Mouse (Mus musculus) kidney, embryonic 14.5 days (tissue): Measurements from ENCODE around the gene Olfr543. TPM values are rescaled to one million over a fixed set of nuclear protein-coding genes. Genes with fewer than 3 reads are reported as not detected.

ENCODE experiments used
- ATAC-seq: fragments of 200-750 bp; cut with Nextera tagmentation; 2 replicates; pipeline ENCODE4 v1.8.0; 2017; ENCODE audit warnings: moderate number of reproducible peaks, mild to moderate bottlenecking, moderate TSS enrichment, moderate library complexity; ENCODE audit not compliant: low FRiP score, low TSS enrichment
- H3K27ac ChIP-seq: fragments of 300-500 bp; sonication (generic); 2 replicates; pipeline ENCODE4 v1.5.1; 2014; ENCODE audit warnings: low read depth, mild to moderate bottlenecking, low read length, moderate library complexity, mixed read lengths
- H3K27me3 ChIP-seq: fragments of 300-500 bp; sonication (generic); 2 replicates; pipeline ENCODE4 v1.6.1; 2014; ENCODE audit warnings: mild to moderate bottlenecking, low read length; ENCODE audit not compliant: control insufficient read depth, insufficient read depth
- H3K36me3 ChIP-seq: fragments of 300-500 bp; sonication (generic); 2 replicates; pipeline ENCODE4 v1.6.1; 2014; ENCODE audit warnings: low read length, mixed read lengths; ENCODE audit not compliant: control insufficient read depth, insufficient read depth
- H3K4me1 ChIP-seq: fragments of 300-500 bp; sonication (generic); 2 replicates; pipeline ENCODE4 v1.6.1; 2014; ENCODE audit warnings: low read length, mixed read lengths; ENCODE audit not compliant: control insufficient read depth, insufficient read depth
- H3K4me2 ChIP-seq: fragments of 300-500 bp; sonication (generic); replicated peaks from 2 replicates; pipeline ENCODE4 v1.6.1; 2014; ENCODE audit warnings: low read depth, mild to moderate bottlenecking, low read length
- H3K4me3 ChIP-seq: fragments of 300-500 bp; sonication (generic); 2 replicates; pipeline ENCODE4 v1.5.1; 2014; ENCODE audit warnings: mild to moderate bottlenecking, low read length
- H3K9ac ChIP-seq: fragments of 300-500 bp; sonication (generic); 2 replicates; pipeline ENCODE4 v1.6.1; 2014; ENCODE audit warnings: low read depth, mild to moderate bottlenecking, low read length, moderate library complexity
- H3K9me3 ChIP-seq: fragments of 300-500 bp; sonication (generic); 2 replicates; pipeline ENCODE4 v1.6.1; 2016; ENCODE audit warnings: low read length; ENCODE audit not compliant: control insufficient read depth
- WGBS: fragments of 180-500 bp; shearing (Covaris S2); extraction: QIAGEN DNeasy Blood & Tissue Kit; methylation state at CpG from one replicate; pipeline ENCODE4 v1.1.7; 2014; 5-methylcytosine and 5-hydroxymethylcytosine counted together
- polyA plus RNA-seq: library from polyadenylated mRNA; unstranded; fragments of >200 nt; fragmentation: Nextera tagmentation; extraction: Ambion mirVana; gene quantifications from 2 replicates; pipeline ENCODE4 v1.2.1, GENCODE M21; 2014

Gene Olfr543
- 0.63 and 0.80 TPM in 2 replicates for polyA plus RNA-seq

DNA sequence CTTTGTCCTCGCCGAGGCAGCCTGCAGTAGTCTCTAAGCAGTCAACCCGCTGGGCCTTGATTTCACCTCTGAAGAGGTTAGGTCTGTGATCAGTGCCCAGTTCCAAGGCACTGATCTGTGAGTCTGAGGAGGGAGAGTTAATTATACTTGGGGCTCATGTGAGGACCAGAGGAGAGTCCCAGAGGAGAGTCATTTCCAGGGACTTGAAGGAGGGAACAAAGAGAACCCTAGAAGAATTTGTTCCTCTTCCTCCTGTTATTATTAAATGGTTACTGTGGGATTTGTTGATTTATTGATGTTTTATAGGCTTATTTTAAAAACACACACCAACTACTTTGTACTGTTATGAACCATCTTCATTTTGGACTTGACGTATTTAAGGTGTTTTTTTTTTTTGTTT is at the start of gene Olfr543:
Gene Olfr543 (minus strand): TSS at position 101 of the 400 bp plus-strand sequence.
- ATAC-seq: no peak
- Histone ChIP-seq H3K9me3 (no peaks in the 10 kb centered on the region), H3K27me3 (no peaks in the 10 kb centered on the region), H3K4me2 (no peak within 1 kb of the TSS), H3K36me3 (no peaks in the 10 kb centered on the region), H3K27ac (no peak within 1 kb of the TSS), H3K9ac (no peak within 1 kb of the TSS), H3K4me3 (no peak within 1 kb of the TSS), H3K4me1 (no peaks in the 10 kb centered on the region)
- WGBS: 92% methylated on average over 4 of the region's 4 CpGs

DNA sequence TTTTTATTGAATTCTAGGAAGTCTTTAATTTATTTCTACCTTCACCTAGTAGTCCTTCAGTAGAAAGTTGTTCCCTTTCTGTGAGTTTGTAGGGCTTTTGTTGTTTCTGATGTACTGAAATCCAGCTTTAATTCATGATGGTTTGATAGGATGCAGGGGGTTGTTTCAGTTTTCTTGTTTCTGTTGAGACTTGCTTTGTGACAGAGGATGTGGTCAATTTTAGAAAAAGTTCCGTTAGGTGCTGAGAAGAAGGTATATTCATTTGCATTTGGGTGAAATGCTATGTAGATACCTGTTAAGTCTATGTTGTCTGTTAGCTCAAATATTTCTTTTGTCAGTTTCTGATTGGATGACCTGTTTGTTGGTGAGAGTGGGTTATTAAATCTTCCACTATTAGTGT is 47.6 kb upstream of the Olfr543 start:
- Histone ChIP-seq H3K9me3 (no peaks in the 10 kb centered on the region), H3K9ac (no peak overlapping the region), H3K4me1 (no peaks in the 10 kb centered on the region), H3K4me2 (no peak overlapping the region), H3K27me3 (no peaks in the 10 kb centered on the region), H3K4me3 (no peak overlapping the region), H3K36me3 (no peaks in the 10 kb centered on the region), H3K27ac (no peak overlapping the region)
- ATAC-seq: no peak
- WGBS: 84% methylated on average over 1 of the region's 1 CpGs

DNA sequence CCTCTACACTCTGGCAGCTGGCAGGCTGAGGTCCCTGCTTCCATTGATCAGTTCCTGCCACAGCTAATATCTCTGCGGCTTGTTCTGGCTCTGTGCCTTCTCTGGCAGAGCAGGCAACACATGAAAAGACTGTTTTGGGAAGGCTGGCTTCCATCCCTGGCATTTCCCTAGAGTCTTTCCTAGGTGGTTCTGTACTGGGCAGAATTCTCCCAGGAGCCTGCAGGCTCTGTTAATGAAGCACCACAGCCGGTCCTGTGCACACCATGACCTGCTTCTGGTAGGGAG is 35.5 kb upstream of the Olfr543 start:
- no peak overlapping the region for H3K27ac ChIP-seq
- H3K9me3 ChIP-seq: no peaks in the 10 kb centered on the region
- no peak for ATAC-seq
- H3K4me2 ChIP-seq: no peak overlapping the region
- no peak overlapping the region for H3K4me3 ChIP-seq
- H3K9ac ChIP-seq: no peak overlapping the region
- WGBS: 79% methylated on average over 2 of the region's 2 CpGs
- H3K27me3 ChIP-seq: no peaks in the 10 kb centered on the region
- H3K36me3 ChIP-seq: no peaks in the 10 kb centered on the region
- H3K4me1 ChIP-seq: no peaks in the 10 kb centered on the region

DNA sequence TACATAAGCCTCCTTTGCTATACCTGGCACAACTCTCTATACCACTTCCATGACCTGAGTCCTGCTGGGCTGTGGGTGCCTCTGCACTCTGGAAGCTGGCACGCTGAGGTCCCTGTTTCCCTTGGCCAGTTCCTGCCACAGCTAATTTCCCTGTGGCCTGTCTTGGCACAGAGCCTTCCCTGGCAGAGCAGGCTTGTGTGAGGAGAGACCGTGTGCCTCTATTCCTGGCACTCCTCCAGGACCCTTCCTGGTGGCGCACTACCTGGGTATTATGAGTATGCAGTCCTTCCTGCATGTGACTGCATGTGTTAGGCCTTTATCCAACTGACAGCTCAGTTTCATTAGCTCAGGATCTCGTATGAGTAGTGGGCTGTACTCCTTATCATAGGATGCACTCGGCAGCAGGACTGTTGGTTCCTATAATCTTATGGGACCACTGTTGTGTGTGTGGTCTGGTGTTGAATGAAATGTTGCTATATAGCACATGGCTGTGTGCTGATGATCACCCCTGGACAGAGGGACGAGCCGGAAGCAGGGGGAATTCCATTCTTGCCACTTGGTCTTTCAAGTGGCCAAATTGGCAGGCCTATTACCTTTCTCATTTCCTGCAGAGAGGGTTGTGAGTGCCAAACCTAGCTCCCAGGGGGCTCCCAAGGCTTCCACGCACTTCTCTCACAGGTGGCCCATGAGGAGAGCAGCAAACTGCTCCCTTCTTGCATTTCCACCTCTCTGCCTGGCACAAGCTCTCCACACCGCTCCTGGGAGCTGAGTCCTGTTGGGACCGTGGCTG is 35.0 kb upstream of the Olfr543 start:
- H3K36me3 ChIP-seq: no peaks in the 10 kb centered on the region
- 78% methylated on average over 10 of the region's 10 CpGs for WGBS
- no peak overlapping the region for H3K4me2 ChIP-seq
- ATAC-seq: no peak
- no peaks in the 10 kb centered on the region for H3K27me3 ChIP-seq
- H3K9me3 ChIP-seq: no peaks in the 10 kb centered on the region
- no peak overlapping the region for H3K27ac ChIP-seq
- no peak overlapping the region for H3K9ac ChIP-seq
- H3K4me1 ChIP-seq: no peaks in the 10 kb centered on the region
- H3K4me3 ChIP-seq: no peak overlapping the region

DNA sequence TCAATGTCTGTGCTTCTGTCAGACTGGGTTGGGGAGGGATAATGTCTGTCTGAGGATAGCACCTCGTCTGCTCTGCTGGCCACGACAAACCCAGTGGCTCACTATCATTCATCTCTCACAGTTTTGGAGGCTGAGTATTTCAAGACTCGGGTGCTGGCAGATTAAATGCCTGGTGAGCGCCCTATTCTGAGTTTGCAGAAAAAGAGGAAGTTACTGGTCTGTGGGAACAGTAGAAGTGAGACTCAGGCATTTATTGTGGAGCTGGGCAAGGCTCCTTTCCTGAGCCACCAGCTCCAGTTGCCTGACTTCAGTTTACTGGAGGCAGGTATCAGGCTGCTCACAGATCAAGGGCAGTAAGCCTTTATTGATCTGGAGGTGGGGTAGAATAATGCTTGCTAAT is 32.7 kb upstream of the Olfr543 start:
- Histone ChIP-seq H3K27ac (no peak overlapping the region), H3K9ac (no peak overlapping the region), H3K27me3 (no peaks in the 10 kb centered on the region), H3K9me3 (no peaks in the 10 kb centered on the region), H3K4me3 (no peak overlapping the region), H3K36me3 (no peaks in the 10 kb centered on the region), H3K4me1 (no peaks in the 10 kb centered on the region), H3K4me2 (no peak overlapping the region)
- WGBS: 69% methylated on average over 4 of the region's 4 CpGs
- no peak for ATAC-seq

DNA sequence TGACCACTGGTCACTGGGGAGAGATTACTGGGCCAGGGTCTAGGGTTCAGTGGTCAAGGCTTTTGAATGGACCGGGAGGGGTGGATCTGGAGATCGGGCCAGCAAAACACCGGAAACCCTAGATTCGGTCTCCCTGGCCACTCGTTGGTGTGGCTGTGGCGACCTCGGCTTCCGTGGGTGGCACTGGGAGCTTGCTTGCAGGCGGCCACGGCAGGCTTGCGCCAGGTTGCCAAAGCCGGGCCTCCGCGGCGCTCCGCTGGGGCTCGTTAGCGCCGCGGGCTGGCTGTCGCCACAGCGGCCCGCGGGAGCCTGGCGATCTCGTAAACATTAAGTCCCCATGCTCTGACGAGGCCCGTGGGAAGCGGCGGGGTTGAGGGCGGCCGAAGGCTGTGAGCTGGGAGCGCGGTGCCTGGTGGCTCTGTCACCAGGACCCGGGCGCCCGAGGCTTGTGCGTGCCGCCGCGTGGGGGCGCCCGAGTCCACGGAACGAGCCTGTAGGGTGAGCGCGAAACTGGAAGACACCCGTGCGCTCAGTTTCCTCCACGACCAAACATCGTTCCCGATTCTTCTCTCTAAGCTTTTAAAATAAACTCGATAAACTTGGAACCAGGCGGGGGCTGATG is 31.4 kb upstream of the Olfr543 start:
- under 1% methylated on average over 54 of the region's 54 CpGs for WGBS
- no peak overlapping the region for H3K27ac ChIP-seq
- peak overlapping the region; percentile 60 for H3K9ac ChIP-seq
- H3K36me3 ChIP-seq: no peaks in the 10 kb centered on the region
- peak overlapping the region; percentile 43 for H3K4me3 ChIP-seq
- ATAC-seq: peak; percentile 98
- peak overlapping the region; percentile 95 for H3K4me2 ChIP-seq
- no peaks in the 10 kb centered on the region for H3K9me3 ChIP-seq
- no peaks in the 10 kb centered on the region for H3K27me3 ChIP-seq
- no peaks in the 10 kb centered on the region for H3K4me1 ChIP-seq

DNA sequence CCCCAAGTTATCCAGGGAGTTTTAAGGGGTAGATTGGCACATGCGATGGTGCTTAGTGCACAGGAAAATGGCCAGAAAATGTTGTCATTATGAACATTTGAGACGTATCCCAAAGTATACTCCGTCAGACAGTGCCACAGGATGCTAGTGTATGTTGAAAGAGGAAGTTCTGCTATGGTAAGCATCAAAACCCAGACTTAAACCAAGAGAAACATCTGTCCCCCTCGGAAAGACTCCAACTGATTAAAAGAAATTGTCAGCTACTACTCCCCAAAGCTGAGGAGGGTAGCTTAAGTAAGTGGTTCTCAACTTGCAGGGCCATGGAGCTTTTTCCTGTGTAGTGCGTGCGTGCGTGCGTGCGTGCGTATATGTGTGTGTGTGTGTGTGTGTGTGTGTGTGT is 30.4 kb upstream of the Olfr543 start:
- no peak for ATAC-seq
- H3K9me3 ChIP-seq: no peaks in the 10 kb centered on the region
- no peaks in the 10 kb centered on the region for H3K27me3 ChIP-seq
- no peak overlapping the region for H3K9ac ChIP-seq
- H3K4me2 ChIP-seq: no peak overlapping the region
- H3K36me3 ChIP-seq: no peaks in the 10 kb centered on the region
- H3K4me3 ChIP-seq: no peak overlapping the region
- WGBS: 91% methylated on average over 10 of the region's 10 CpGs
- H3K27ac ChIP-seq: no peak overlapping the region
- no peaks in the 10 kb centered on the region for H3K4me1 ChIP-seq

DNA sequence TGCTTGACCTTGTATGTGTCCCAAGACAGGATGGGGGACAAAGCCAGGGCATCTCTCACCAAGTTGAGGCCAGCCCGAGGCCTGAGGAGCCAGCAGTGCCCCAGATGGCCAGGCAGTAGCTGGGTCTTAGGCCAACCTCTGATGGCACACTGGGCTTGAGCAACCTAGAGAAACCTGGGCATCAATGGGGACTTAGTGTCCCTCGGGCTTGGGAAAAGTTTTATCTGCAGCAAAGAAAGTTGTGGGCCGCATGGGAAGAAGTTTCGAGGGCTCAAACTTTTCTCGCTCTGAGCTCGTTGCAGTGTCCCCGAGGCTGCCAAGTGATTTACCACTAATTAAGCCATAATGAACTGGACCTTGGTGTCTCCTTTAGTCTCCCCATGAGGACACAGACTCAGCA is 28.2 kb upstream of the Olfr543 start:
- Histone ChIP-seq H3K4me3 (no peak overlapping the region), H3K9me3 (no peaks in the 10 kb centered on the region), H3K36me3 (no peaks in the 10 kb centered on the region), H3K27ac (no peak overlapping the region), H3K4me1 (no peaks in the 10 kb centered on the region), H3K9ac (no peak overlapping the region), H3K4me2 (no peak overlapping the region), H3K27me3 (no peaks in the 10 kb centered on the region)
- no peak for ATAC-seq
- WGBS: 82% methylated on average over 7 of the region's 7 CpGs

DNA sequence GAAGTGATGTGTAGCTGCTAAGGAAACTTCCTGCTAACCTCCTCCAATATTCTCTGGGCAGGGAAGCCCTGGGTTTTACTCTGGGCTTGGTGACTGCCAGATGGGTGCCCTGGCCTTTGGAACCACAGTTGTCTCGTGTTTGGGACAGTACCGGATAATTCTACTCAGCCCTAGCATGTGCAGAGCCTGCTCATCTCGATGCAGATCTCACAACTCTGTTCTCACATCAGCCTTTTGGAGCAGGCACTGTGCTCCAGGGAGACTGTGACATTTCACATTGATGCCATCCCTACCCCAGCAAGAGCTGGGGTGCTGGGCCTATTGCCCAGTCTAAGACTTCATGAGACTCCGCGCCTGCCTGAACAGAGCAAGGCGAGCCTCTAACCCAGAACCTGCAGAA is 27.2 kb upstream of the Olfr543 start:
- H3K9me3 ChIP-seq: no peaks in the 10 kb centered on the region
- no peak overlapping the region for H3K9ac ChIP-seq
- H3K36me3 ChIP-seq: no peaks in the 10 kb centered on the region
- H3K4me2 ChIP-seq: no peak overlapping the region
- H3K4me3 ChIP-seq: no peak overlapping the region
- WGBS: 89% methylated on average over 6 of the region's 6 CpGs
- no peak for ATAC-seq
- H3K4me1 ChIP-seq: no peaks in the 10 kb centered on the region
- no peaks in the 10 kb centered on the region for H3K27me3 ChIP-seq
- H3K27ac ChIP-seq: no peak overlapping the region
